Mouse (Mus musculus) stomach, postnatal 0 days (tissue): ENCODE measurements around the gene Ifitm6.

Experiments
- CTCF ChIP-seq: IDR thresholded peaks from 2 replicates; pipeline ENCODE4 v1.5.1; 2016; ENCODE audit warnings: antibody characterized with exemption, low read depth, mild to moderate bottlenecking, moderate library complexity
- EP300 ChIP-seq: optimal IDR thresholded peaks from 2 replicates; pipeline ENCODE3; 2016; ENCODE audit warnings: antibody characterized with exemption

GRCm38 (mm10) chr7:141052421-141052820 lies 34.7 kb upstream of the Ifitm6 start:
- TF ChIP-seq CTCF, result no peak
- no peak for TF ChIP-seq EP300
